Comparison of ENCODE assay signal across 8 mouse cellular contexts in the genomic region with DNA sequence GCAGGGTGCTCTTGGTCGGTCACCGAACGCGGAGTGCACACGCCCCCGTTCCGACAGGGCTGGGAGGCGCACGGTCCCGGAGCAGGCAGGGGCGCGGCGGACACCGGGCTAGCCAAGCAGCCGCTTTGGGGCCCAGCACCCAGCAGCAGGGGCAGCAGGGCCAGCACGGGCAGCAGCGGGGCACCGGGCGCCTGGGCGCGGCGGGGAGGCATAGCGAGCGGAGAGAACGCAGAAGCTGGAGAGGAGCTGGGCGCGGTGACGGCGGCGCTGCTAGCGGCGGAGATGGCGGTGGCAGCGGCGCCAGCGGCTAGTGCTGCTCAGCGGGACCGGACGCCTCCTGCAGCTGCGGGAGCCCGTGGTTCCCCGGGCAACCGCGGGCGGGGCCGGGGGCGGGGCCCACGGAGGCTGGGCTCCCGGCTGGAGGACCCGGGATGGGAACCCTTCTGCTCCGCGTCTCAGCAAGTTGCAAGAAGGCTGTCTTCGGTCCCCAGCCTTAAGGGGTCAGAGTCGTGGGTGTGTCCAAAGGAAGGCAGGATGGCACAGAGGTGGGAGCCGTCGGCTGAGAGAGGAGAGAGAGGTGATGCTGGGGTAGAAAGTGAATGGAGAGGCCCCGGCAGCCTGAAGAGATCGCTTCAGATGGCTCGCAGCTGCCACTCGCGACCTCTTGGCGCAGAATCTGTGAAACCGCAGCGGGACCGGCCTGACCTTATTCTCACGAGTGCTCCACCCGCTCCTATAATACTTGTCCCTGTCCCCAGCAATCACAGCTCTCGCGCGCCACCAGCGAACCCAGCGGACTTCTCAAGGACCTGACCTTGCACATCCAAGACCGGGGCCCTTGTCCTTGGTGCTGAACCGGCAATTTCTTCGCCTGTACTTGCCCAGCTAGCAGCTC. TPM values are rescaled to one million over a fixed set of nuclear protein-coding genes. Genes with fewer than 3 reads are reported as not detected.
A peak's percentile ranks its signal among the peaks of the same experiment; 100 is the strongest.
DNase-seq lines count a peak whose midpoint lies in the region; ATAC-seq and TF ChIP-seq lines count a peak whose summit lies in the region.

Gene Dner (minus strand): TSS at position 705 of the 895 bp plus-strand sequence.

- no peak for TF ChIP-seq CTCF in small intestine, adult 2 months (IDR thresholded peaks at IDR 0.05; ENCODE audit: extremely low read depth, insufficient read length, insufficient replicate concordance, low read depth, low read length)

- under 1% methylated on average over 69 of the region's 75 CpGs for WGBS in embryonic facial prominence, embryonic 11.5 days
- WGBS in limb, embryonic 10.5 days = under 1% methylated on average over 75 of the region's 75 CpGs
- under 1% methylated on average over 75 of the region's 75 CpGs for WGBS in midbrain, embryonic 11.5 days
- WGBS in small intestine, adult 2 months = 2% methylated on average over 68 of the region's 75 CpGs

- H3K9me3 ChIP-seq in embryonic facial prominence, embryonic 11.5 days (replicated peaks; ENCODE audit: control insufficient read depth, low read length) = no peaks in the 10 kb centered on the region
- H3K9me3 ChIP-seq in limb, embryonic 10.5 days (replicated peaks) = no peaks in the 10 kb centered on the region
- H3K9me3 ChIP-seq in midbrain, embryonic 11.5 days (ENCODE audit: control insufficient read depth, low read length) = no peaks in the 10 kb centered on the region

- H3K9ac ChIP-seq in embryonic facial prominence, embryonic 11.5 days (replicated peaks; ENCODE audit: low read length) = peak within 1 kb of the TSS; percentile 47; the same call in 1 of the 2 replicates
- peak within 1 kb of the TSS; percentile 75 for H3K9ac ChIP-seq in midbrain, embryonic 11.5 days (ENCODE audit: low read length)

- peak within 1 kb of the TSS; percentile 97 for H3K4me2 ChIP-seq in embryonic facial prominence, embryonic 11.5 days (ENCODE audit: low read depth, low read length)
- H3K4me2 ChIP-seq in midbrain, embryonic 11.5 days = peak within 1 kb of the TSS; percentile 86

- no peaks in the 10 kb centered on the region for H3K36me3 ChIP-seq in embryonic facial prominence, embryonic 11.5 days (replicated peaks; ENCODE audit: control insufficient read depth, insufficient read depth, low read depth, low read length)
- no peaks in the 10 kb centered on the region for H3K36me3 ChIP-seq in limb, embryonic 10.5 days
- H3K36me3 ChIP-seq in midbrain, embryonic 11.5 days (ENCODE audit: control insufficient read depth, insufficient read depth, low read length) = no peaks in the 10 kb centered on the region
- H3K36me3 ChIP-seq in small intestine, adult 2 months (ENCODE audit: control insufficient read depth, insufficient read depth, low read length) = no peaks in the 10 kb centered on the region

- H3K27me3 ChIP-seq in embryonic facial prominence, embryonic 11.5 days (ENCODE audit: control insufficient read depth, insufficient read depth, low read length) = peaks cover 13% of the 10 kb centered on the region
- H3K27me3 ChIP-seq in limb, embryonic 10.5 days (ENCODE audit: low read depth, poor library complexity, severe bottlenecking) = peaks cover 44% of the 10 kb centered on the region
- H3K27me3 ChIP-seq in midbrain, embryonic 11.5 days (ENCODE audit: control insufficient read depth, insufficient read depth, low read length) = no peaks in the 10 kb centered on the region
- peaks cover 10% of the 10 kb centered on the region; the same call in 1 of the 2 replicates for H3K27me3 ChIP-seq in small intestine, adult 2 months (ENCODE audit: control insufficient read depth, insufficient read depth, low read length)

- TF ChIP-seq POLR2A in small intestine, adult 2 months (IDR thresholded peaks at IDR 0.05; ENCODE audit: low read depth, low read length) = no peak

- ATAC-seq in embryonic facial prominence, embryonic 11.5 days (replicated peaks; ENCODE audit: insufficient number of reproducible peaks, low FRiP score, low TSS enrichment, low read depth) = peak; percentile 83
- ATAC-seq in midbrain, embryonic 11.5 days (ENCODE audit: low FRiP score) = peak; percentile 93
- ATAC-seq in inflammation-experienced regulatory T-cells, adult 6 months = no peak

- H3K4me1 ChIP-seq in embryonic facial prominence, embryonic 11.5 days (ENCODE audit: control insufficient read depth, insufficient read depth, low read length) = peaks cover 2% of the 10 kb centered on the region; the same call in 1 of the 2 replicates
- peaks cover 10% of the 10 kb centered on the region for H3K4me1 ChIP-seq in limb, embryonic 10.5 days
- no peaks in the 10 kb centered on the region for H3K4me1 ChIP-seq in midbrain, embryonic 11.5 days (ENCODE audit: control insufficient read depth, insufficient read depth, low read length)
- H3K4me1 ChIP-seq in small intestine, adult 2 months (ENCODE audit: control insufficient read depth, insufficient read depth, insufficient read length, low read length) = peaks cover 5% of the 10 kb centered on the region

- peak; percentile 89 to 92 for DNase-seq in adrenal gland, postnatal 36 days
- peak; percentile 93 for DNase-seq in embryonic facial prominence, embryonic 11.5 days (ENCODE audit: low spot score)
- DNase-seq in heart, adult 18-20 months = peak; percentile 63 to 77
- DNase-seq in kidney, adult 11 months = peak; percentile 34
- peak; percentile 94 for DNase-seq in limb, embryonic 10.5 days (ENCODE audit: low spot score)
- peak; percentile 97 for DNase-seq in midbrain, embryonic 11.5 days (ENCODE audit: low spot score, missing footprints)

- no peak within 1 kb of the TSS for H3K27ac ChIP-seq in embryonic facial prominence, embryonic 11.5 days (replicated peaks; ENCODE audit: low read depth, low read length)
- H3K27ac ChIP-seq in limb, embryonic 10.5 days = no peak within 1 kb of the TSS
- H3K27ac ChIP-seq in midbrain, embryonic 11.5 days (ENCODE audit: low read depth, low read length) = peak within 1 kb of the TSS; percentile 64
- no peak within 1 kb of the TSS for H3K27ac ChIP-seq in small intestine, adult 2 months (ENCODE audit: insufficient read depth, low read depth, low read length)

- H3K4me3 ChIP-seq in embryonic facial prominence, embryonic 11.5 days (ENCODE audit: low read depth, low read length) = peak within 1 kb of the TSS; percentile 56
- H3K4me3 ChIP-seq in limb, embryonic 10.5 days = peak within 1 kb of the TSS; percentile 60
- H3K4me3 ChIP-seq in midbrain, embryonic 11.5 days (ENCODE audit: low read depth, low read length) = peak within 1 kb of the TSS; percentile 68
- H3K4me3 ChIP-seq in small intestine, adult 2 months (ENCODE audit: low read depth, low read length) = peak within 1 kb of the TSS; percentile 43

RNA-seq across cellular contexts. Expression of gene Dner, which starts in this region (rescaled TPM):
- 1 to 10 TPM; 2.3 to 2.8 TPM for total RNA-seq in adrenal gland, postnatal 36 days (2021)
- polyA plus RNA-seq in embryonic facial prominence, embryonic 11.5 days (2014; fragmentation: Nextera tagmentation; extraction: Ambion mirVana) = 6.6 and 7.7 TPM in 2 replicates
- not detected for total RNA-seq in heart, adult 18-20 months (2021)
- polyA plus RNA-seq in limb, embryonic 10.5 days (2016; fragmentation: Nextera tagmentation; extraction: Ambion mirVana) = 0.05 and 0.89 TPM in 2 replicates
- 28.1 and 29.1 TPM in 2 replicates for polyA plus RNA-seq in midbrain, embryonic 11.5 days (2014; fragmentation: Nextera tagmentation; extraction: Ambion mirVana)
- 1.5 and 3.3 TPM in 2 replicates for polyA plus RNA-seq in small intestine, adult 2 months (2012; rRNA removed)
- under 1 TPM in 1 of 3 experiments, not detected in 2; 0.15 TPM for polyA plus RNA-seq in inflammation-experienced regulatory T-cells, adult 6 months (2017; shearing (Covaris generic))

Comparison
In these comparisons a context has a peak if more than half of its experiments do, and no peak if none do; other contexts are left out.
1. Peak in DNase-seq in heart, adult 18-20 months; RNA of the gene not detected or under 1 TPM.
2. Peak in DNase-seq and H3K4me3 ChIP-seq in limb, embryonic 10.5 days; RNA of the gene not detected or under 1 TPM.
3. DNase-seq: peak in every context shown above with its lines; median percentile 97 in midbrain, embryonic 11.5 days; 94 in limb, embryonic 10.5 days; 93 in embryonic facial prominence, embryonic 11.5 days; 90 in adrenal gland, postnatal 36 days; 70 in heart, adult 18-20 months; 34 in kidney, adult 11 months.